Comparison of ENCODE assay signal across 19 mouse cellular contexts in the genomic region with DNA sequence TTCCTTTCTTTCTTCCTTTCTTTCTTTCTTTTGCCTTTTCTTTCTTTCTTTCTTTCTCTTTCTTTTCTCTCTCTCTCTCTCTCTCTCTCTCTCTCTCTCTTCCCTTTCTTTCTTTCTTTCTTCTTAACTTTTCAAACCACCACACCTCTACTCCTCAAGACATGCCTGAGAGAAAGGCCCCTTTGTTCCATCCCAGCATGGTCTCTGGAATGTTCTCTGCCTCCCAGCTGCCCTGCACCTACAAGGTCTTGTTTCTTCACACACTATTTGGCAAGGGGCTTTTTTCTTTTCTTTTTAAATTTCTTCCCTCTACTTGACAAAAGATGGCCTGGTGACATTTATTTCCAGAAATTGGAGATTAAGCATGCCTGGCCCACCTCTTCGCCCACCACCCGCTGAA.
"Had no signal": no experiment of that assay in that cellular context is flagged by ENCODE, and none has a peak within 500 bp of the region (broad histone marks: within the 10 kb centered on the region; RNA-seq: fewer than 3 reads in every experiment).

No protein-coding gene starts in this region.

- H3K9ac ChIP-seq: lung, embryonic 14.5 days; midbrain, embryonic 12.5 days; neural tube, embryonic 13.5 days; neural tube, embryonic 15.5 days had no signal

- ATAC-seq: lung, postnatal 0 days; midbrain, embryonic 16.5 days had no signal

- H3K27ac ChIP-seq: midbrain, embryonic 10.5 days; midbrain, embryonic 12.5 days; neural tube, embryonic 13.5 days; neural tube, embryonic 15.5 days had no signal

- H3K4me2 ChIP-seq: lung, embryonic 14.5 days; midbrain, embryonic 12.5 days; neural tube, embryonic 13.5 days; neural tube, embryonic 15.5 days had no signal

- H3K4me3 ChIP-seq: midbrain, embryonic 10.5 days; midbrain, embryonic 12.5 days; myocyte; neural tube, embryonic 13.5 days; neural tube, embryonic 15.5 days had no signal

- H3K27me3 ChIP-seq: midbrain, embryonic 12.5 days; neural tube, embryonic 15.5 days had no signal

- H3K36me3 ChIP-seq: midbrain, embryonic 12.5 days; neural tube, embryonic 15.5 days had no signal

- DNase-seq: lung, adult 18-20 months; lung, embryonic 14.5 days; lung, postnatal 4 days; midbrain, embryonic 14.5 days; retina, postnatal 1 day; right cerebral cortex, adult 18-20 months; right cerebral cortex, postnatal 25 days; right cerebral cortex, postnatal 4 days; spleen, adult 18-20 months; thymus, adult 18-20 months; thymus, postnatal 14 days; thymus, postnatal 36 days had no signal

- H3K9me3 ChIP-seq: midbrain, embryonic 10.5 days; midbrain, embryonic 12.5 days; neural tube, embryonic 13.5 days; neural tube, embryonic 15.5 days had no signal
